Mouse (Mus musculus) c-Kit-positive CD71-positive TER-119-negative erythroid progenitor cells, embryonic 14.5 days (primary cell): ENCODE measurements around the gene Nptn.

Experiments used
- DNase-seq: peaks from one replicate; pipeline ENCODE4 v3.0.0-alpha.2; 2013; ENCODE audit warnings: low read depth

Nptn gene

GRCm38 (mm10) chr9:58698486-58698885 lies 116.4 kb downstream of the Nptn start:
- DNase-seq = no peak

- DNase-seq = no peak
Observed at GRCm38 (mm10) chr9:58701751-58702150, 119.7 kb downstream of the Nptn start.

GRCm38 (mm10) chr9:58703766-58704165 lies 121.7 kb downstream of the Nptn start:
- no peak for DNase-seq

GRCm38 (mm10) chr9:58706024-58706423 lies 124.0 kb downstream of the Nptn start:
- DNase-seq = no peak
